Mouse (Mus musculus) liver, embryonic 13.5 days (tissue): ENCODE measurements around the gene Tgfb3. TPM values are rescaled to one million over a fixed set of nuclear protein-coding genes. Genes with fewer than 3 reads are reported as not detected.

Experiments used
- ATAC-seq: fragments of 200-750 bp; cut with Nextera tagmentation; 2 replicates; pipeline ENCODE4 v1.8.0; 2017; ENCODE audit warnings: low read depth, mild to moderate bottlenecking, moderate number of reproducible peaks, moderate library complexity
- DNase-seq: peaks from one replicate; pipeline ENCODE4 v3.0.0; 2022
- H3K27ac ChIP-seq: fragments of 300-500 bp; sonication (generic); 2 replicates; pipeline ENCODE4 v1.5.1; 2015; ENCODE audit warnings: moderate library complexity, mild to moderate bottlenecking, inconsistent platforms
- H3K27me3 ChIP-seq: fragments of 300-500 bp; sonication (generic); 2 replicates; pipeline ENCODE4 v1.6.1; 2015; ENCODE audit warnings: mild to moderate bottlenecking, inconsistent platforms
- H3K36me3 ChIP-seq: fragments of 300-500 bp; sonication (generic); 2 replicates; pipeline ENCODE4 v1.6.1; 2015; ENCODE audit warnings: mild to moderate bottlenecking, inconsistent platforms
- H3K4me1 ChIP-seq: fragments of 300-500 bp; sonication (generic); replicated peaks from 2 replicates; pipeline ENCODE4 v1.6.1; 2015; ENCODE audit warnings: inconsistent platforms
- H3K4me2 ChIP-seq: fragments of 300-500 bp; sonication (generic); 2 replicates; pipeline ENCODE4 v1.6.1; 2015; ENCODE audit warnings: inconsistent platforms, mild to moderate bottlenecking, moderate library complexity
- H3K4me3 ChIP-seq: fragments of 300-500 bp; sonication (generic); replicated peaks from 2 replicates; pipeline ENCODE4 v1.5.1; 2015; ENCODE audit warnings: mild to moderate bottlenecking, inconsistent platforms
- H3K9ac ChIP-seq: fragments of 300-500 bp; sonication (generic); 2 replicates; pipeline ENCODE4 v1.6.1; 2015; ENCODE audit warnings: mild to moderate bottlenecking, inconsistent platforms
- H3K9me3 ChIP-seq: fragments of 300-500 bp; sonication (generic); replicated peaks from 2 replicates; pipeline ENCODE4 v1.6.1; 2016; ENCODE audit warnings: inconsistent platforms
- WGBS: fragments of 180-500 bp; shearing (Covaris S2); methylation state at CpG from one replicate; pipeline ENCODE4 v1.1.7; 2015; ENCODE audit not compliant: insufficient replicate concordance; 5-methylcytosine and 5-hydroxymethylcytosine counted together
- polyA plus RNA-seq: library from polyadenylated mRNA; unstranded; fragments of >200 nt; fragmentation: Nextera tagmentation; extraction: Ambion mirVana; gene quantifications from 2 replicates; pipeline ENCODE4 v1.2.1, GENCODE M21; 2015

Tgfb3 gene
- polyA plus RNA-seq, 1 experiment from 2014 or later: 2.5 TPM

GRCm38 (mm10) chr12:86027747-86028146, 51.1 kb downstream of the Tgfb3 start:
- H3K27ac ChIP-seq: no peak overlapping the region
- no peaks in the 10 kb centered on the region for H3K36me3 ChIP-seq
- no peaks in the 10 kb centered on the region for H3K27me3 ChIP-seq
- no peak for DNase-seq
- H3K9ac ChIP-seq: no peak overlapping the region
- no peak overlapping the region for H3K4me2 ChIP-seq
- no peak overlapping the region for H3K4me3 ChIP-seq
- 79% methylated on average over 1 of the region's 1 CpGs for WGBS
- H3K9me3 ChIP-seq: no peaks in the 10 kb centered on the region
- no peak for ATAC-seq
- H3K4me1 ChIP-seq: peaks cover 25% of the 10 kb centered on the region

- Histone ChIP-seq H3K27ac (no peak overlapping the region), H3K27me3 (no peaks in the 10 kb centered on the region), H3K4me1 (peaks cover 18% of the 10 kb centered on the region), H3K4me3 (no peak overlapping the region), H3K9me3 (no peaks in the 10 kb centered on the region), H3K4me2 (no peak overlapping the region), H3K9ac (no peak overlapping the region), H3K36me3 (no peaks in the 10 kb centered on the region)
- ATAC-seq (no peak), DNase-seq (no peak)
- WGBS: 72% methylated on average over 5 of the region's 5 CpGs
Observed at GRCm38 (mm10) chr12:86027000-86027399, 51.8 kb downstream of the Tgfb3 start.

- DNase-seq (no peak), ATAC-seq (no peak)
- Histone ChIP-seq H3K9me3 (no peaks in the 10 kb centered on the region), H3K27ac (no peak overlapping the region), H3K36me3 (no peaks in the 10 kb centered on the region), H3K4me2 (no peak overlapping the region), H3K9ac (no peak overlapping the region), H3K4me3 (no peak overlapping the region), H3K27me3 (no peaks in the 10 kb centered on the region), H3K4me1 (peaks cover 9% of the 10 kb centered on the region)
- WGBS: 75% methylated on average over 6 of the region's 6 CpGs
Observed at GRCm38 (mm10) chr12:86025480-86025879, 53.4 kb downstream of the Tgfb3 start.

- no peaks in the 10 kb centered on the region for H3K9me3 ChIP-seq
- no peaks in the 10 kb centered on the region for H3K36me3 ChIP-seq
- 54% methylated on average over 4 of the region's 4 CpGs for WGBS
- no peaks in the 10 kb centered on the region for H3K27me3 ChIP-seq
- H3K4me1 ChIP-seq: 0 out of 2 replicates have a peak, but pooled peaks cover 6% of the 10 kb centered on the region
- no peak overlapping the region for H3K27ac ChIP-seq
- no peak for DNase-seq
- no peak overlapping the region for H3K4me3 ChIP-seq
- H3K4me2 ChIP-seq: no peak overlapping the region
- no peak overlapping the region for H3K9ac ChIP-seq
- ATAC-seq: no peak
Observed at GRCm38 (mm10) chr12:86024426-86024825, 54.4 kb downstream of the Tgfb3 start.

GRCm38 (mm10) chr12:86023081-86023871, 55.6 kb downstream of the Tgfb3 start:
- H3K4me2 ChIP-seq: no peak overlapping the region
- H3K9me3 ChIP-seq: no peaks in the 10 kb centered on the region
- WGBS: 73% methylated on average over 4 of the region's 4 CpGs
- no peak overlapping the region for H3K9ac ChIP-seq
- H3K4me1 ChIP-seq: 0 out of 2 replicates have a peak, but pooled peaks cover 6% of the 10 kb centered on the region
- no peak overlapping the region for H3K27ac ChIP-seq
- ATAC-seq (no peak), DNase-seq (no peak)
- H3K4me3 ChIP-seq: no peak overlapping the region
- H3K27me3 ChIP-seq: no peaks in the 10 kb centered on the region
- H3K36me3 ChIP-seq: no peaks in the 10 kb centered on the region

- Histone ChIP-seq H3K27me3 (no peaks in the 10 kb centered on the region), H3K4me3 (no peak overlapping the region), H3K9ac (no peak overlapping the region), H3K36me3 (no peaks in the 10 kb centered on the region), H3K4me2 (no peak overlapping the region), H3K4me1 (0 out of 2 replicates have a peak, but pooled peaks cover 6% of the 10 kb centered on the region), H3K27ac (no peak overlapping the region), H3K9me3 (no peaks in the 10 kb centered on the region)
- no peak for DNase-seq
- no peak for ATAC-seq
- WGBS: 74% methylated on average over 9 of the region's 9 CpGs
Observed at GRCm38 (mm10) chr12:86022282-86022984, 56.4 kb downstream of the Tgfb3 start.

GRCm38 (mm10) chr12:86021583-86021982, 57.3 kb downstream of the Tgfb3 start:
- no peak for ATAC-seq
- no peaks in the 10 kb centered on the region for H3K9me3 ChIP-seq
- no peaks in the 10 kb centered on the region for H3K36me3 ChIP-seq
- no peak overlapping the region for H3K4me2 ChIP-seq
- H3K27me3 ChIP-seq: no peaks in the 10 kb centered on the region
- WGBS: 77% methylated on average over 6 of the region's 6 CpGs
- no peak for DNase-seq
- H3K27ac ChIP-seq: no peak overlapping the region
- no peak overlapping the region for H3K9ac ChIP-seq
- no peak overlapping the region for H3K4me3 ChIP-seq
- H3K4me1 ChIP-seq: 0 out of 2 replicates have a peak, but pooled peaks cover 6% of the 10 kb centered on the region

- Histone ChIP-seq H3K4me1 (no peaks in the 10 kb centered on the region), H3K4me3 (no peak overlapping the region), H3K27me3 (no peaks in the 10 kb centered on the region), H3K27ac (no peak overlapping the region), H3K4me2 (no peak overlapping the region), H3K36me3 (0 out of 2 replicates have a peak, but pooled peaks cover 3% of the 10 kb centered on the region), H3K9me3 (no peaks in the 10 kb centered on the region), H3K9ac (no peak overlapping the region)
- no peak for DNase-seq
- no peak for ATAC-seq
- WGBS: 75% methylated on average over 5 of the region's 5 CpGs
Observed at GRCm38 (mm10) chr12:86017360-86017759, 61.5 kb downstream of the Tgfb3 start.

- H3K4me3 ChIP-seq: no peak overlapping the region
- H3K27me3 ChIP-seq: no peaks in the 10 kb centered on the region
- no peak for ATAC-seq
- no peak overlapping the region for H3K4me2 ChIP-seq
- H3K36me3 ChIP-seq: 0 out of 2 replicates have a peak, but pooled peaks cover 3% of the 10 kb centered on the region
- H3K9me3 ChIP-seq: no peaks in the 10 kb centered on the region
- no peak overlapping the region for H3K27ac ChIP-seq
- no peak for DNase-seq
- no peak overlapping the region for H3K9ac ChIP-seq
- 62% methylated on average over 2 of the region's 2 CpGs for WGBS
- H3K4me1 ChIP-seq: no peaks in the 10 kb centered on the region
Observed at GRCm38 (mm10) chr12:86015114-86015513, 63.7 kb downstream of the Tgfb3 start.

- Histone ChIP-seq H3K4me3 (no peak overlapping the region), H3K9ac (no peak overlapping the region), H3K4me1 (no peaks in the 10 kb centered on the region), H3K9me3 (no peaks in the 10 kb centered on the region), H3K36me3 (0 out of 2 replicates have a peak, but pooled peaks cover 3% of the 10 kb centered on the region), H3K4me2 (no peak overlapping the region), H3K27ac (no peak overlapping the region), H3K27me3 (no peaks in the 10 kb centered on the region)
- 70% methylated on average over 3 of the region's 3 CpGs for WGBS
- DNase-seq: no peak
- ATAC-seq: no peak
Observed at GRCm38 (mm10) chr12:86014621-86015020, 64.2 kb downstream of the Tgfb3 start.

- Histone ChIP-seq H3K4me3 (no peak overlapping the region), H3K9me3 (no peaks in the 10 kb centered on the region), H3K4me1 (no peaks in the 10 kb centered on the region), H3K27ac (no peak overlapping the region), H3K4me2 (no peak overlapping the region), H3K36me3 (0 out of 2 replicates have a peak, but pooled peaks cover 3% of the 10 kb centered on the region), H3K27me3 (no peaks in the 10 kb centered on the region), H3K9ac (no peak overlapping the region)
- WGBS: 82% methylated on average over 2 of the region's 2 CpGs
- DNase-seq: no peak
- no peak for ATAC-seq
Observed at GRCm38 (mm10) chr12:86014174-86014573, 64.7 kb downstream of the Tgfb3 start.
